ENCODE assay signal across 10 mouse cellular contexts in the genomic region with DNA sequence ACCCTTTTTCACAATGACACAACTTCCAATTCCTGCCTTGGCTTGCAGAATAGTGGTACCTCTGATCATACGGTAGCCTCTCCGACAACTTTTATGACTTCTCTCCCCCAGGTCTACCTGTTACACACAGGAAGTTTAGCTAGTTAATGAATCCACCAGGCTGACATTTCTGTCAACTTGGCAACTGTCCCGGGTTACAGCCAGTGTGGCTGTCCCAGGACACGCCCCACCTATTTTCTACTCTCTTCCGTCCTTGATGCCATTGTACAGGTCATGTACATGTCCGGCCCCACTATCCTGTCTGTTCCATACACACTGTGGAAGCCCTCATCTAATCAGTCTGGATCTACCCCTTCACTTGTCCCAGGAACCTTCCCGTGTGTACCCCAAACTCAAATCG. TPM values are rescaled to one million over a fixed set of nuclear protein-coding genes. Genes with fewer than 3 reads are reported as not detected.
DNase-seq lines count a peak whose midpoint lies in the region; ATAC-seq and TF ChIP-seq lines count a peak whose summit lies in the region.
"Had no signal": no experiment of that assay in that cellular context is flagged by ENCODE, and none has a peak within 500 bp of the region (broad histone marks: within the 10 kb centered on the region; RNA-seq: fewer than 3 reads in every experiment).

No protein-coding gene starts in this region.

- H3K27ac ChIP-seq in heart, embryonic 12.5 days (ENCODE audit: poor library complexity, severe bottlenecking), result no peak overlapping the region
- peak overlapping the region; percentile 93 for H3K27ac ChIP-seq in MEL (ENCODE audit: control insufficient read depth, low read depth, low read length)
- peak overlapping the region; percentile 81 for H3K27ac ChIP-seq in heart, embryonic 16.5 days (ENCODE audit: low read length)
- H3K27ac ChIP-seq in liver, embryonic 12.5 days, result peak overlapping the region; percentile 95
- H3K27ac ChIP-seq in midbrain, embryonic 16.5 days (ENCODE audit: low read length), result no peak overlapping the region
- H3K27ac ChIP-seq: midbrain, embryonic 12.5 days had no signal

- H3K9me3 ChIP-seq in heart, embryonic 12.5 days (replicated peaks), result no peaks in the 10 kb centered on the region
- H3K9me3 ChIP-seq in MEL (replicated peaks; ENCODE audit: insufficient read depth, low read length), result no peaks in the 10 kb centered on the region
- no peaks in the 10 kb centered on the region for H3K9me3 ChIP-seq in heart, embryonic 16.5 days (replicated peaks; ENCODE audit: control insufficient read depth, low read length)
- no peaks in the 10 kb centered on the region for H3K9me3 ChIP-seq in liver, embryonic 12.5 days (replicated peaks)
- no peaks in the 10 kb centered on the region for H3K9me3 ChIP-seq in midbrain, embryonic 16.5 days (replicated peaks; ENCODE audit: control insufficient read depth, low read length, poor library complexity, severe bottlenecking)
- H3K9me3 ChIP-seq: midbrain, embryonic 12.5 days had no signal

- no peak for TF ChIP-seq CTCF in MEL (IDR thresholded peaks at IDR 0.05 in 2 of 3, conservative IDR thresholded peaks at IDR 0.05 in 1 of 3; ENCODE audit: control insufficient read depth in 1 of 3, insufficient read depth in 1 of 3, low read depth in 2 of 3, low read length in 3 of 3, poor library complexity in 1 of 3, severe bottlenecking in 1 of 3)

- no peaks in the 10 kb centered on the region for H3K27me3 ChIP-seq in heart, embryonic 12.5 days (replicated peaks)
- H3K27me3 ChIP-seq in MEL (ENCODE audit: control insufficient read depth in 1 of 2, insufficient read depth in 2 of 2, low read length in 2 of 2), result no peaks in the 10 kb centered on the region
- no peaks in the 10 kb centered on the region for H3K27me3 ChIP-seq in heart, embryonic 16.5 days (ENCODE audit: control insufficient read depth, insufficient read depth, low read length)
- H3K27me3 ChIP-seq in liver, embryonic 12.5 days (replicated peaks), result no peaks in the 10 kb centered on the region
- H3K27me3 ChIP-seq in midbrain, embryonic 16.5 days (ENCODE audit: control insufficient read depth, insufficient read depth, low read depth, low read length), result no peaks in the 10 kb centered on the region
- H3K27me3 ChIP-seq: midbrain, embryonic 12.5 days had no signal

- H3K9ac ChIP-seq in heart, embryonic 12.5 days, result no peak overlapping the region
- peak overlapping the region; percentile 44 for H3K9ac ChIP-seq in MEL (ENCODE audit: control insufficient read depth, low read depth, low read length, poor library complexity, severe bottlenecking)
- H3K9ac ChIP-seq in heart, embryonic 16.5 days (ENCODE audit: low read length), result peak overlapping the region; percentile 41; the same call in 1 of the 2 replicates
- peak overlapping the region; percentile 6; the same call in 1 of the 2 replicates for H3K9ac ChIP-seq in liver, embryonic 12.5 days
- H3K9ac ChIP-seq in midbrain, embryonic 16.5 days (ENCODE audit: low read depth, low read length), result no peak overlapping the region
- H3K9ac ChIP-seq: midbrain, embryonic 12.5 days had no signal

- H3K4me1 ChIP-seq in heart, embryonic 12.5 days (replicated peaks), result peaks cover 52% of the 10 kb centered on the region
- peaks cover 27 to 52% of the 10 kb centered on the region in 2 experiments for H3K4me1 ChIP-seq in MEL (ENCODE audit: control insufficient read depth in 1 of 2, insufficient read depth in 2 of 2, low read length in 2 of 2)
- H3K4me1 ChIP-seq in heart, embryonic 16.5 days (ENCODE audit: control insufficient read depth, insufficient read depth, low read length), result peaks cover 54% of the 10 kb centered on the region
- peaks cover 80% of the 10 kb centered on the region for H3K4me1 ChIP-seq in liver, embryonic 12.5 days
- peaks cover 32% of the 10 kb centered on the region for H3K4me1 ChIP-seq in midbrain, embryonic 16.5 days (ENCODE audit: control insufficient read depth, insufficient read depth, low read length)

- no peak overlapping the region for H3K4me2 ChIP-seq in heart, embryonic 12.5 days
- H3K4me2 ChIP-seq in heart, embryonic 16.5 days (ENCODE audit: low read depth, low read length), result peak overlapping the region; percentile 4; the same call in 1 of the 2 replicates
- peak overlapping the region; percentile 94 for H3K4me2 ChIP-seq in liver, embryonic 12.5 days
- no peak overlapping the region for H3K4me2 ChIP-seq in midbrain, embryonic 16.5 days (ENCODE audit: low read length)
- H3K4me2 ChIP-seq: midbrain, embryonic 12.5 days had no signal

- H3K79me2 ChIP-seq in MEL (ENCODE audit: control insufficient read depth, insufficient read depth, low read length, poor library complexity), result peaks cover 84% of the 10 kb centered on the region

- TF ChIP-seq RAD21 in MEL (IDR thresholded peaks at IDR 0.05; ENCODE audit: low read depth, low read length), result no peak

- ATAC-seq in heart, embryonic 12.5 days (ENCODE audit: insufficient number of reproducible peaks, low FRiP score), result no peak
- ATAC-seq in heart, embryonic 16.5 days (replicated peaks; ENCODE audit: extremely low read depth, insufficient read depth, low FRiP score), result no peak
- no peak for ATAC-seq in liver, embryonic 12.5 days
- no peak for ATAC-seq in midbrain, embryonic 16.5 days

- H3K36me3 ChIP-seq in heart, embryonic 12.5 days, result 0 out of 2 replicates have a peak, but pooled peaks cover 4% of the 10 kb centered on the region
- peaks cover 0 to 56% of the 10 kb centered on the region in 2 experiments; a peak in 2 of 4 replicates for H3K36me3 ChIP-seq in MEL (ENCODE audit: control insufficient read depth in 1 of 2, insufficient read depth in 2 of 2, low read length in 2 of 2)
- peaks cover 5% of the 10 kb centered on the region; the same call in 1 of the 2 replicates for H3K36me3 ChIP-seq in heart, embryonic 16.5 days (ENCODE audit: control insufficient read depth, insufficient read depth)
- H3K36me3 ChIP-seq in liver, embryonic 12.5 days, result peaks cover 28% of the 10 kb centered on the region
- no peaks in the 10 kb centered on the region for H3K36me3 ChIP-seq in midbrain, embryonic 16.5 days (ENCODE audit: control insufficient read depth, insufficient read depth, low read length)
- H3K36me3 ChIP-seq: midbrain, embryonic 12.5 days had no signal

- 81% methylated on average over 8 of the region's 8 CpGs for WGBS in heart, embryonic 12.5 days
- WGBS in heart, embryonic 16.5 days, result 66% methylated on average over 8 of the region's 8 CpGs
- 70% methylated on average over 8 of the region's 8 CpGs for WGBS in liver, embryonic 12.5 days (ENCODE audit: insufficient replicate concordance)
- WGBS in midbrain, embryonic 16.5 days, result 94% methylated on average over 8 of the region's 8 CpGs

- no peak for TF ChIP-seq EP300 in MEL (IDR thresholded peaks at IDR 0.05; ENCODE audit: low read depth in 1 of 2, low read length in 2 of 2)

- DNase-seq in heart, adult 18-20 months, result peak; percentile 78 to 87
- DNase-seq in MEL (ENCODE audit: low read depth, low spot score), result peak; percentile 73
- no peak for DNase-seq in right cerebral cortex, adult 18-20 months
- no peak for DNase-seq in right cerebral cortex, postnatal 25 days
- DNase-seq: cerebellum, postnatal 25 days had no signal

- TF ChIP-seq POLR2A in MEL (IDR thresholded peaks at IDR 0.05; ENCODE audit: control insufficient read depth in 1 of 2, insufficient read depth in 1 of 2, low read depth in 1 of 2, low read length in 2 of 2, poor library complexity in 1 of 2), result no peak; a peak in 1 of 4 replicates

- H3K4me3 ChIP-seq in heart, embryonic 12.5 days, result no peak overlapping the region
- H3K4me3 ChIP-seq in MEL (ENCODE audit: control insufficient read depth in 1 of 2, insufficient read depth in 1 of 2, low read depth in 2 of 2, low read length in 2 of 2), result peak overlapping the region; percentile 3 to 35
- no peak overlapping the region for H3K4me3 ChIP-seq in heart, embryonic 16.5 days (ENCODE audit: low read length)
- H3K4me3 ChIP-seq in liver, embryonic 12.5 days, result no peak overlapping the region
- H3K4me3 ChIP-seq in midbrain, embryonic 16.5 days (ENCODE audit: low read depth, low read length), result no peak overlapping the region
- H3K4me3 ChIP-seq: midbrain, embryonic 12.5 days had no signal

TF ChIP-seq in MEL, 35 proteins besides CTCF, POLR2A, EP300 and RAD21 (continues in another document):
- TF ChIP-seq GABPA (IDR thresholded peaks at IDR 0.05; ENCODE audit: low read depth, low read length), result no peak
- no peak for TF ChIP-seq POLR2AphosphoS5 (IDR thresholded peaks at IDR 0.05; ENCODE audit: borderline replicate concordance, low read depth, low read length)
- TF ChIP-seq CHD2 (IDR thresholded peaks at IDR 0.05; ENCODE audit: low read length), result no peak

RNA-seq across cellular contexts. Expression of gene Dido1, which starts 5.2 kb away (rescaled TPM):
- 10 to 100 TPM; 25.8 to 29.9 TPM for total RNA-seq in heart, adult 18-20 months (2021)
- 23.6 and 24.2 TPM in 2 replicates for polyA plus RNA-seq in heart, embryonic 12.5 days (2016; fragmentation: Nextera tagmentation; extraction: Ambion mirVana)
- total RNA-seq in MEL (2012; rRNA removed), result 27.9 and 30.1 TPM in 2 replicates
- 10 to 100 TPM; 17.8 to 35.1 TPM for polyA plus RNA-seq in MEL (2012; ENCODE audit: insufficient read depth in 1 of 2, insufficient read length in 2 of 2, low read depth in 1 of 2, low replicate concordance in 2 of 2, missing spikeins in 1 of 2)
- 15.8 and 17.0 TPM in 2 replicates for polyA plus RNA-seq in heart, embryonic 16.5 days (2015; fragmentation: Nextera tagmentation; extraction: Ambion mirVana)
- 20.6 and 21.5 TPM in 2 replicates for polyA plus RNA-seq in liver, embryonic 12.5 days (2016; fragmentation: Nextera tagmentation; extraction: Ambion mirVana)
- 23.9 and 26.8 TPM in 2 replicates for polyA plus RNA-seq in midbrain, embryonic 16.5 days (2015; fragmentation: Nextera tagmentation; extraction: Ambion mirVana)

RNA-seq across cellular contexts. Expression of gene Gid8, which starts 5.3 kb away (rescaled TPM):
- total RNA-seq in heart, adult 18-20 months (2021), result 10 to 100 TPM; 55.8 to 59.5 TPM
- 45.3 and 47.8 TPM in 2 replicates for polyA plus RNA-seq in heart, embryonic 12.5 days (2016; fragmentation: Nextera tagmentation; extraction: Ambion mirVana)
- 42.7 and 52.8 TPM in 2 replicates for total RNA-seq in MEL (2012; rRNA removed)
- 10 to 100 TPM in 1 of 2 experiments, not detected in 1; 65.5 TPM for polyA plus RNA-seq in MEL (2012; ENCODE audit: insufficient read depth in 1 of 2, insufficient read length in 2 of 2, low read depth in 1 of 2, low replicate concordance in 2 of 2, missing spikeins in 1 of 2)
- 45.7 and 49.4 TPM in 2 replicates for polyA plus RNA-seq in heart, embryonic 16.5 days (2015; fragmentation: Nextera tagmentation; extraction: Ambion mirVana)
- polyA plus RNA-seq in liver, embryonic 12.5 days (2016; fragmentation: Nextera tagmentation; extraction: Ambion mirVana), result 102 and 111 TPM in 2 replicates
- polyA plus RNA-seq in midbrain, embryonic 16.5 days (2015; fragmentation: Nextera tagmentation; extraction: Ambion mirVana), result 55.1 and 57.1 TPM in 2 replicates

RNA-seq across cellular contexts. Expression of gene Slc17a9, which starts 20.5 kb away (rescaled TPM):
- total RNA-seq in heart, adult 18-20 months (2021), result under 1 TPM; 0.10 to 0.54 TPM
- 0.59 and 0.69 TPM in 2 replicates for polyA plus RNA-seq in heart, embryonic 12.5 days (2016; fragmentation: Nextera tagmentation; extraction: Ambion mirVana)
- total RNA-seq in MEL (2012; rRNA removed), result 6.5 and 6.7 TPM in 2 replicates
- polyA plus RNA-seq in MEL (2012; ENCODE audit: insufficient read depth in 1 of 2, insufficient read length in 2 of 2, low read depth in 1 of 2, low replicate concordance in 2 of 2, missing spikeins in 1 of 2), result 10 to 100 TPM in 1 of 2 experiments, not detected in 1; 16.1 TPM
- 1.4 and 1.7 TPM in 2 replicates for polyA plus RNA-seq in heart, embryonic 16.5 days (2015; fragmentation: Nextera tagmentation; extraction: Ambion mirVana)
- polyA plus RNA-seq in liver, embryonic 12.5 days (2016; fragmentation: Nextera tagmentation; extraction: Ambion mirVana), result 4.3 and 4.9 TPM in 2 replicates
- polyA plus RNA-seq in midbrain, embryonic 16.5 days (2015; fragmentation: Nextera tagmentation; extraction: Ambion mirVana), result 0.11 and 0.24 TPM in 2 replicates

Comparison
In these comparisons a context has a peak if more than half of its experiments do, and no peak if none do; other contexts are left out.
1. H3K27ac ChIP-seq: peak in MEL (single experiment), heart, embryonic 16.5 days (single experiment) and liver, embryonic 12.5 days (single experiment); none in heart, embryonic 12.5 days (single experiment) and midbrain, embryonic 16.5 days (single experiment).
2. H3K4me2 ChIP-seq: peak in heart, embryonic 16.5 days (single experiment) and liver, embryonic 12.5 days (single experiment); none in heart, embryonic 12.5 days (single experiment) and midbrain, embryonic 16.5 days (single experiment).
3. H3K9ac ChIP-seq: peak in MEL (single experiment), heart, embryonic 16.5 days (single experiment) and liver, embryonic 12.5 days (single experiment); none in heart, embryonic 12.5 days (single experiment) and midbrain, embryonic 16.5 days (single experiment).
4. DNase-seq: peak in heart, adult 18-20 months (2 of 2) and MEL (single experiment); none in right cerebral cortex, adult 18-20 months (single experiment) and right cerebral cortex, postnatal 25 days (single experiment).
5. H3K4me3 ChIP-seq: peak in MEL (2 of 2); none in heart, embryonic 12.5 days (single experiment), heart, embryonic 16.5 days (single experiment), liver, embryonic 12.5 days (single experiment) and midbrain, embryonic 16.5 days (single experiment).